Mouse (Mus musculus) adrenal gland, postnatal 36 days (tissue): Measurements from ENCODE around the gene Hdac9. TPM values are rescaled to one million over a fixed set of nuclear protein-coding genes. Genes with fewer than 3 reads are reported as not detected.
"Not testable (repeated sequence)": the region's sequence is repeated elsewhere in the genome, so short reads cannot be mapped to it uniquely, and the experiment has no call there.

ENCODE experiments used
- DNase-seq, 2 experiments: peaks; one replicate each; pipeline ENCODE4 v3.0.0; 2021; ENCODE audit warnings: mixed read lengths in 1 of 2
- total RNA-seq, 2 experiments: library from RNA; stranded (reverse); gene quantifications; 2 replicates each; pipeline ENCODE4 v1.2.3; 2021

Hdac9 gene
- total RNA-seq, 2 experiments from 2014 or later = 0.99 to 1.0 TPM

GRCm38 (mm10) chr12:34495940-34496339 is 421.0 kb downstream of the Hdac9 start:
- no peak for DNase-seq

- no peak for DNase-seq
Observed at GRCm38 (mm10) chr12:34489629-34490028, 427.3 kb downstream of the Hdac9 start.

GRCm38 (mm10) chr12:34487666-34488065 is 429.2 kb downstream of the Hdac9 start:
- DNase-seq = no peak

GRCm38 (mm10) chr12:34487021-34487420 is 429.9 kb downstream of the Hdac9 start:
- no peak for DNase-seq

- no peak for DNase-seq
Observed at GRCm38 (mm10) chr12:34486016-34486415, 430.9 kb downstream of the Hdac9 start.

- DNase-seq = no peak
Observed at GRCm38 (mm10) chr12:34481702-34482101, 435.2 kb downstream of the Hdac9 start.

- no peak for DNase-seq
Observed at GRCm38 (mm10) chr12:34472949-34473651, 443.8 kb downstream of the Hdac9 start.

- no peak for DNase-seq
Observed at GRCm38 (mm10) chr12:34472542-34472941, 444.4 kb downstream of the Hdac9 start.

- DNase-seq = no peak
Observed at GRCm38 (mm10) chr12:34461728-34462127, 455.2 kb downstream of the Hdac9 start.

- no peak for DNase-seq
Observed at GRCm38 (mm10) chr12:34452643-34453042, 464.3 kb downstream of the Hdac9 start.

GRCm38 (mm10) chr12:34451198-34451597 is 465.7 kb downstream of the Hdac9 start:
- peak in 1 of 2 experiments; percentile 8 for DNase-seq

- not testable (repeated sequence) for DNase-seq
Observed at GRCm38 (mm10) chr12:34444724-34445123, 472.2 kb downstream of the Hdac9 start.

GRCm38 (mm10) chr12:34440930-34441329 is 476.0 kb downstream of the Hdac9 start:
- no peak for DNase-seq

- no peak for DNase-seq
Observed at GRCm38 (mm10) chr12:34432919-34433318, 484.0 kb downstream of the Hdac9 start.

GRCm38 (mm10) chr12:34432461-34432860 is 484.4 kb downstream of the Hdac9 start:
- peak in 1 of 2 experiments; percentile 14 for DNase-seq

GRCm38 (mm10) chr12:34431832-34432231 is 485.1 kb downstream of the Hdac9 start:
- DNase-seq = no peak

- no peak for DNase-seq
Observed at GRCm38 (mm10) chr12:34425468-34425867, 491.4 kb downstream of the Hdac9 start.

- no peak for DNase-seq
Observed at GRCm38 (mm10) chr12:34408139-34408538, 508.8 kb downstream of the Hdac9 start.

GRCm38 (mm10) chr12:34407143-34407542 is 509.8 kb downstream of the Hdac9 start:
- DNase-seq = no peak

- no peak for DNase-seq
Observed at GRCm38 (mm10) chr12:34402065-34402464, 514.8 kb downstream of the Hdac9 start.

- DNase-seq = no peak
Observed at GRCm38 (mm10) chr12:34398611-34399010, 518.3 kb downstream of the Hdac9 start.

- no peak for DNase-seq
Observed at GRCm38 (mm10) chr12:34394342-34394741, 522.6 kb downstream of the Hdac9 start.

- DNase-seq = no peak
Observed at GRCm38 (mm10) chr12:34379681-34380080, 537.2 kb downstream of the Hdac9 start.

- no peak for DNase-seq
Observed at GRCm38 (mm10) chr12:34378637-34379036, 538.3 kb downstream of the Hdac9 start.
